8 mouse cellular contexts compared by ENCODE assay signal in genomic region chr13:59584947-59585647, GRCm38 (mm10). TPM values are rescaled to one million over a fixed set of nuclear protein-coding genes. Genes with fewer than 3 reads are reported as not detected.
A peak's percentile ranks its signal among the peaks of the same experiment; 100 is the strongest.
DNase-seq lines count a peak whose midpoint lies in the region; ATAC-seq and TF ChIP-seq lines count a peak whose summit lies in the region.

Gene Agtpbp1 (minus strand): TSS chr13:59585227.
Gene Naa35 (plus strand): TSS chr13:59585259.

- no peak for TF ChIP-seq CTCF in MEL (IDR thresholded peaks at IDR 0.05 in 2 of 3, conservative IDR thresholded peaks at IDR 0.05 in 1 of 3; ENCODE audit: control insufficient read depth in 1 of 3, insufficient read depth in 1 of 3, low read depth in 2 of 3, low read length in 3 of 3, poor library complexity in 1 of 3, severe bottlenecking in 1 of 3)
- no peak for TF ChIP-seq CTCF in cerebellum, adult 2 months (IDR thresholded peaks at IDR 0.05; ENCODE audit: borderline replicate concordance, insufficient read depth, low read depth, low read length)
- TF ChIP-seq CTCF in forebrain, postnatal 0 days (IDR thresholded peaks at IDR 0.05; ENCODE audit: low read depth): no peak

- peak in 1 of 2 experiments; percentile 82; a peak in 3 of 4 replicates for TF ChIP-seq POLR2A in MEL (IDR thresholded peaks at IDR 0.05; ENCODE audit: control insufficient read depth in 1 of 2, insufficient read depth in 1 of 2, low read depth in 1 of 2, low read length in 2 of 2, poor library complexity in 1 of 2)
- peak; percentile 89; the same call in 1 of the 2 replicates for TF ChIP-seq POLR2A in cerebellum, adult 2 months (IDR thresholded peaks at IDR 0.05; ENCODE audit: borderline replicate concordance, insufficient read depth, low read length)

- DNase-seq in MEL (ENCODE audit: low read depth, low spot score): peak; percentile 99
- peak; percentile 99 for DNase-seq in cerebellum, adult 2 months
- peak; percentile 99 for DNase-seq in forebrain, postnatal 0 days
- DNase-seq in heart, postnatal 4 days: peak; percentile 100
- DNase-seq in layer of hippocampus, adult 8-10 months (ENCODE audit: low spot score in 2 of 2): peak; percentile 98 to 99
- DNase-seq in ovary, adult 18-20 months (ENCODE audit: low spot score): peak; percentile 99
- peak; percentile 99 for DNase-seq in thymus, postnatal 0 days (ENCODE audit: low spot score)

- peak within 1 kb of the TSS; percentile 93 for H3K9ac ChIP-seq in MEL (ENCODE audit: control insufficient read depth, low read depth, low read length, poor library complexity, severe bottlenecking)
- peak within 1 kb of the TSS; percentile 84 for H3K9ac ChIP-seq in forebrain, postnatal 0 days
- H3K9ac ChIP-seq in lung, embryonic 15.5 days: peak within 1 kb of the TSS; percentile 74

- WGBS in cerebellum, adult 2 months: under 1% methylated on average over 80 of the region's 83 CpGs
- 2% methylated on average over 79 of the region's 83 CpGs for WGBS in forebrain, postnatal 0 days
- whole genome bisulfite sequencing in lung, embryonic 15.5 days: under 1% methylated on average over 68 of the region's 83 CpGs

- ATAC-seq in forebrain, postnatal 0 days: peak; percentile 99
- peak; percentile 96 for ATAC-seq in lung, embryonic 15.5 days (ENCODE audit: borderline replicate concordance, extremely low read depth, low FRiP score, low TSS enrichment)

- TF ChIP-seq EP300 in MEL (IDR thresholded peaks at IDR 0.05; ENCODE audit: low read depth in 1 of 2, low read length in 2 of 2): peak in 1 of 2 experiments; percentile 52; a peak in 2 of 4 replicates

- H3K4me1 ChIP-seq in MEL (ENCODE audit: control insufficient read depth in 1 of 2, insufficient read depth in 2 of 2, low read length in 2 of 2): peaks cover 3 to 16% of the 10 kb centered on the region in 2 experiments; a peak in 3 of 4 replicates
- peaks cover 5% of the 10 kb centered on the region for H3K4me1 ChIP-seq in cerebellum, adult 2 months (ENCODE audit: control insufficient read depth, insufficient read depth, low read length)
- peaks cover 17% of the 10 kb centered on the region for H3K4me1 ChIP-seq in forebrain, postnatal 0 days (ENCODE audit: insufficient read depth)
- peaks cover 26% of the 10 kb centered on the region for H3K4me1 ChIP-seq in lung, embryonic 15.5 days

- no peaks in the 10 kb centered on the region for H3K9me3 ChIP-seq in MEL (replicated peaks; ENCODE audit: insufficient read depth, low read length)
- H3K9me3 ChIP-seq in forebrain, postnatal 0 days (ENCODE audit: low read length): no peaks in the 10 kb centered on the region
- H3K9me3 ChIP-seq in lung, embryonic 15.5 days: no peaks in the 10 kb centered on the region

- peaks cover 21% of the 10 kb centered on the region for H3K79me2 ChIP-seq in MEL (ENCODE audit: control insufficient read depth, insufficient read depth, low read length, poor library complexity)

- no peaks in the 10 kb centered on the region for H3K27me3 ChIP-seq in MEL (ENCODE audit: control insufficient read depth in 1 of 2, insufficient read depth in 2 of 2, low read length in 2 of 2)
- no peaks in the 10 kb centered on the region for H3K27me3 ChIP-seq in cerebellum, adult 2 months (ENCODE audit: control insufficient read depth, insufficient read depth, low read length)
- no peaks in the 10 kb centered on the region for H3K27me3 ChIP-seq in forebrain, postnatal 0 days (ENCODE audit: insufficient read depth, low read length)
- H3K27me3 ChIP-seq in lung, embryonic 15.5 days: no peaks in the 10 kb centered on the region

- peaks cover 0 to 20% of the 10 kb centered on the region in 2 experiments; a peak in 2 of 4 replicates for H3K36me3 ChIP-seq in MEL (ENCODE audit: control insufficient read depth in 1 of 2, insufficient read depth in 2 of 2, low read length in 2 of 2)
- H3K36me3 ChIP-seq in forebrain, postnatal 0 days (ENCODE audit: insufficient read depth): peaks cover 14% of the 10 kb centered on the region
- H3K36me3 ChIP-seq in lung, embryonic 15.5 days: peaks cover 17% of the 10 kb centered on the region

- H3K4me2 ChIP-seq in forebrain, postnatal 0 days (ENCODE audit: low read depth): peak within 1 kb of the TSS; percentile 96
- H3K4me2 ChIP-seq in lung, embryonic 15.5 days: peak within 1 kb of the TSS; percentile 96

- peak within 1 kb of the TSS; percentile 88 for H3K27ac ChIP-seq in MEL (ENCODE audit: control insufficient read depth, low read depth, low read length)
- peak within 1 kb of the TSS; percentile 62 for H3K27ac ChIP-seq in cerebellum, adult 2 months (ENCODE audit: insufficient read depth, low read length)
- H3K27ac ChIP-seq in forebrain, postnatal 0 days (ENCODE audit: low read depth, low read length): peak within 1 kb of the TSS; percentile 90
- peak within 1 kb of the TSS; percentile 80 for H3K27ac ChIP-seq in lung, embryonic 15.5 days

- H3K4me3 ChIP-seq in MEL (ENCODE audit: control insufficient read depth in 1 of 2, insufficient read depth in 1 of 2, low read depth in 2 of 2, low read length in 2 of 2): peak within 1 kb of the TSS; percentile 72 to 95
- H3K4me3 ChIP-seq in cerebellum, adult 2 months (replicated peaks; ENCODE audit: insufficient read depth, low read depth, low read length): peak within 1 kb of the TSS; percentile 78
- peak within 1 kb of the TSS; percentile 92 for H3K4me3 ChIP-seq in forebrain, postnatal 0 days (ENCODE audit: low read depth, low read length)
- H3K4me3 ChIP-seq in lung, embryonic 15.5 days: peak within 1 kb of the TSS; percentile 78

- no peak for TF ChIP-seq RAD21 in MEL (IDR thresholded peaks at IDR 0.05; ENCODE audit: low read depth, low read length)

TF ChIP-seq in MEL, 35 proteins besides CTCF, POLR2A, EP300 and RAD21 (continues in another document):
- TF ChIP-seq HCFC1 (IDR thresholded peaks at IDR 0.05; ENCODE audit: low read depth, low read length) (peak; percentile 96), ZC3H11A (IDR thresholded peaks at IDR 0.05; ENCODE audit: low read depth, low read length) (no peak), MEF2A (IDR thresholded peaks at IDR 0.05; ENCODE audit: extremely low read depth, insufficient replicate concordance, low read depth, low read length, poor library complexity, severe bottlenecking) (no peak), ELF1 (IDR thresholded peaks at IDR 0.05; ENCODE audit: low read depth, low read length) (peak; percentile 94), E2F4 (IDR thresholded peaks at IDR 0.05; ENCODE audit: borderline replicate concordance, low read depth, low read length) (no peak), MXI1 (IDR thresholded peaks at IDR 0.05; ENCODE audit: low read depth, low read length) (no peak; the same call in none of the 2 replicates), POLR2AphosphoS5 (IDR thresholded peaks at IDR 0.05; ENCODE audit: borderline replicate concordance, low read depth, low read length) (no peak), GABPA (IDR thresholded peaks at IDR 0.05; ENCODE audit: low read depth, low read length) (no peak), MAX (IDR thresholded peaks at IDR 0.05; ENCODE audit: low read length) (no peak), POLR2AphosphoS2 (IDR thresholded peaks at IDR 0.05; ENCODE audit: low read length) (peak; percentile 77; the same call in 1 of the 2 replicates), NELFE (IDR thresholded peaks at IDR 0.05; ENCODE audit: low read depth, low read length) (peak; percentile 86), NRF1 (IDR thresholded peaks at IDR 0.05; ENCODE audit: insufficient read depth, low read depth, low read length, poor library complexity, severe bottlenecking) (peak; percentile 78), JUND (IDR thresholded peaks at IDR 0.05; ENCODE audit: low read depth, low read length) (no peak), CHD1 (IDR thresholded peaks at IDR 0.05; ENCODE audit: low read depth, low read length) (no peak), CHD2 (IDR thresholded peaks at IDR 0.05; ENCODE audit: low read length) (peak; percentile 99), SIN3A (IDR thresholded peaks at IDR 0.05; ENCODE audit: low read length) (peak; percentile 91), USF1 (IDR thresholded peaks at IDR 0.05; ENCODE audit: low read depth, low read length) (no peak), RCOR1 (IDR thresholded peaks at IDR 0.05; ENCODE audit: low read depth, low read length) (no peak), BHLHE40 (IDR thresholded peaks at IDR 0.05; ENCODE audit: borderline replicate concordance, low read depth, low read length) (no peak), ETS1 (IDR thresholded peaks at IDR 0.05; ENCODE audit: low read depth, low read length) (peak; percentile 76; the same call in 1 of the 2 replicates), GATA1 (IDR thresholded peaks at IDR 0.05; ENCODE audit: low read depth, low read length) (no peak), USF2 (IDR thresholded peaks at IDR 0.05; ENCODE audit: borderline replicate concordance in 1 of 2, insufficient read depth in 1 of 2, low read depth in 1 of 2, low read length in 2 of 2) (no peak), ZKSCAN1 (IDR thresholded peaks at IDR 0.05; ENCODE audit: low read depth, low read length) (no peak)

RNA-seq across cellular contexts. Expression of gene Agtpbp1, which starts in this region (rescaled TPM):
- total RNA-seq in MEL (2012; rRNA removed): 24.2 and 29.8 TPM in 2 replicates
- 100 to 1,000 TPM in 1 of 2 experiments, 10 to 100 TPM in 1; 33.7 to 117 TPM for polyA plus RNA-seq in MEL (2012; ENCODE audit: insufficient read depth in 1 of 2, insufficient read length in 2 of 2, low read depth in 1 of 2, low replicate concordance in 2 of 2, missing spikeins in 1 of 2)
- polyA plus RNA-seq in cerebellum, adult 2 months (2012; rRNA removed): 103 and 114 TPM in 2 replicates
- total RNA-seq in forebrain, postnatal 0 days (2014; rRNA removed): 136 and 160 TPM in 2 replicates
- polyA plus RNA-seq in forebrain, postnatal 0 days (2015; fragmentation: Nextera tagmentation; extraction: Ambion mirVana): 60.7 and 65.1 TPM in 2 replicates
- total RNA-seq in heart, postnatal 4 days (2021): 10 to 100 TPM; 38.2 to 38.7 TPM
- 100 to 1,000 TPM; 331 to 365 (median 343) TPM for total RNA-seq in layer of hippocampus, adult 8-10 months (2022)
- polyA plus RNA-seq in lung, embryonic 15.5 days (2015; fragmentation: Nextera tagmentation; extraction: Ambion mirVana): 16.3 and 16.5 TPM in 2 replicates
- 14.9 and 16.3 TPM in 2 replicates for polyA plus RNA-seq in thymus, postnatal 0 days (2015; fragmentation: Nextera tagmentation; extraction: Ambion mirVana)

RNA-seq across cellular contexts. Expression of gene Naa35, which starts in this region (rescaled TPM):
- 19.5 and 25.8 TPM in 2 replicates for total RNA-seq in MEL (2012; rRNA removed)
- 10 to 100 TPM in 1 of 2 experiments, not detected in 1; 44.4 TPM for polyA plus RNA-seq in MEL (2012; ENCODE audit: insufficient read depth in 1 of 2, insufficient read length in 2 of 2, low read depth in 1 of 2, low replicate concordance in 2 of 2, missing spikeins in 1 of 2)
- polyA plus RNA-seq in cerebellum, adult 2 months (2012; rRNA removed): 76.9 and 91.6 TPM in 2 replicates
- 50.4 and 67.8 TPM in 2 replicates for total RNA-seq in forebrain, postnatal 0 days (2014; rRNA removed)
- 116 and 132 TPM in 2 replicates for polyA plus RNA-seq in forebrain, postnatal 0 days (2015; fragmentation: Nextera tagmentation; extraction: Ambion mirVana)
- total RNA-seq in heart, postnatal 4 days (2021): 10 to 100 TPM; 81.9 to 98.9 TPM
- total RNA-seq in layer of hippocampus, adult 8-10 months (2022): 100 to 1,000 TPM in 3 of 4 experiments, 10 to 100 TPM in 1; 99.8 to 121 (median 105) TPM
- polyA plus RNA-seq in lung, embryonic 15.5 days (2015; fragmentation: Nextera tagmentation; extraction: Ambion mirVana): 80.2 and 84.1 TPM in 2 replicates
- 65.9 and 78.4 TPM in 2 replicates for polyA plus RNA-seq in thymus, postnatal 0 days (2015; fragmentation: Nextera tagmentation; extraction: Ambion mirVana)

Comparison
In these comparisons a context has a peak if more than half of its experiments do, and no peak if none do; other contexts are left out.
1. Peak in every context shown above with its lines: DNase-seq, ATAC-seq, H3K4me3 ChIP-seq and H3K27ac ChIP-seq.